Mouse (Mus musculus) cerebellum, adult 8-10 months (tissue): ENCODE measurements around the gene Cst9.

Experiments used
- DNase-seq: peaks from one replicate; pipeline ENCODE4 v3.0.0; 2022

Gene Cst9

GRCm38 (mm10) chr2:148877016-148877770, 42.2 kb downstream of the Cst9 start:
- DNase-seq, result no peak

- DNase-seq, result no peak
Measured at GRCm38 (mm10) chr2:148878641-148879130, 43.7 kb downstream of the Cst9 start.

- no peak for DNase-seq
Measured at GRCm38 (mm10) chr2:148879199-148879598, 44.3 kb downstream of the Cst9 start.

- DNase-seq, result no peak
Measured at GRCm38 (mm10) chr2:148884738-148885137, 49.8 kb downstream of the Cst9 start.
